Mouse (Mus musculus): ENCODE data around the gene Usp44. TPM values are rescaled to one million over a fixed set of nuclear protein-coding genes. Genes with fewer than 3 reads are reported as not detected.

Gene Usp44
- total RNA-seq, 4 experiments from 2014 or later: not detected

Other genes starting within 250 kb of the Usp44 start
- 10 to 100 TPM; 11.0 to 20.5 (median 13.2) TPM for gene Snrpf, start 241.8 kb upstream of the Usp44 start, total RNA-seq (2022)
- gene Ntn4, start 190.9 kb upstream of the Usp44 start, total RNA-seq (2022): 10 to 100 TPM; 20.1 to 30.3 (median 26.3) TPM
- 100 to 1,000 TPM; 159 to 224 (median 194) TPM for gene Metap2, start 65.5 kb downstream of the Usp44 start, total RNA-seq (2022)
- 10 to 100 TPM; 18.4 to 30.9 (median 25.1) TPM for gene Vezt, start 204.3 kb downstream of the Usp44 start, total RNA-seq (2022)
- gene Fgd6, start 204.4 kb downstream of the Usp44 start, total RNA-seq (2022): 1 to 10 TPM; 4.5 to 6.5 (median 5.7) TPM

Data from adrenal gland, adult 8-10 months (tissue).